ENCODE assay signal across 8 mouse cellular contexts in the genomic region with DNA sequence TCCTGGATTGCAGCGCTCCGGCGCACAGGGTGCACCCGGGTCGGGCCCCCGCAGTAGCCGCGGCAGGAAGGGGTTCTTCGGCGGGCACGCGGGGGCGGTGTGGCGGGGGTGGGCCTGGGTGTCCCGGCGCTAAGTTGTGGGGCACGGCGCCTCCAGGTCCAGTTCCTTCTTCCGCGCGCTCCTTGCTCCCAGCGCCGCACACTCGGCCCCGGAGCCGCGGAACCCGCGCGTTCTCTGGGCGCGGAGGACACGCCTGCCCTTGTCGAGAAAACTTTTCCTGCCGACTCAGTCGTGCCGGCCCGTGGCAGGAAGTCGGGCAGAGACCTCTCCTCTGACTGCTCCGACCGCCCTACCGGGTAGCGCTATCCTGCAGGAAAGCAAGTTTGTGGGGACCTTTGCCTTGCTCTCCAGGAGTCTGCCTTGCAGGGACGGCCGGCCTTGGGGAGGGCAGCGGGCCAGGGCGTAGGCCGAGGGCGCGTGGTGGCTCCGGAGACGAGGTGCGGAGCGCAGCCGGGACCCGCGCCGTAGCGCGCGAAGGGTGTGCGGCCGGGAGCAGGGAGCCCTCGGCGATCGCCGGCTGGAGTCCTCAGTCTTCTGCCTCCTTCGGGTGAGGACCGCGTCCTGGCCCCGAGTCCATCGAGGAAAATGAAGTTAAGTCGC. TPM values are rescaled to one million over a fixed set of nuclear protein-coding genes. Genes with fewer than 3 reads are reported as not detected.
DNase-seq lines count a peak whose midpoint lies in the region; ATAC-seq and TF ChIP-seq lines count a peak whose summit lies in the region.

No protein-coding gene starts in this region.

- TF ChIP-seq POLR2A in cerebellum, adult 2 months (IDR thresholded peaks at IDR 0.05; ENCODE audit: borderline replicate concordance, insufficient read depth, low read length), result no peak

- no peaks in the 10 kb centered on the region for H3K27me3 ChIP-seq in cerebellum, adult 2 months (ENCODE audit: control insufficient read depth, insufficient read depth, low read length)
- no peaks in the 10 kb centered on the region for H3K27me3 ChIP-seq in forebrain, postnatal 0 days (ENCODE audit: insufficient read depth, low read length)
- no peaks in the 10 kb centered on the region for H3K27me3 ChIP-seq in hindbrain, embryonic 10.5 days (ENCODE audit: insufficient read depth, poor library complexity, severe bottlenecking)
- H3K27me3 ChIP-seq in limb, embryonic 10.5 days (ENCODE audit: low read depth, poor library complexity, severe bottlenecking), result no peaks in the 10 kb centered on the region
- H3K27me3 ChIP-seq in midbrain, embryonic 12.5 days, result peaks cover 9% of the 10 kb centered on the region; the same call in 1 of the 2 replicates

- no peak for TF ChIP-seq CTCF in layer of hippocampus, adult 2 months (conservative IDR thresholded peaks at IDR 0.05)
- no peak for TF ChIP-seq CTCF in cerebellum, adult 2 months (IDR thresholded peaks at IDR 0.05; ENCODE audit: borderline replicate concordance, insufficient read depth, low read depth, low read length)
- no peak for TF ChIP-seq CTCF in forebrain, postnatal 0 days (IDR thresholded peaks at IDR 0.05; ENCODE audit: low read depth)

- DNase-seq in layer of hippocampus, adult 2 months (ENCODE audit: low spot score in 2 of 2), result no peak
- DNase-seq in layer of hippocampus, adult 9-10 months (ENCODE audit: low spot score), result no peak
- peak; percentile 64 to 74 for DNase-seq in cerebellum, adult 2 months
- peak; percentile 27 for DNase-seq in forebrain, postnatal 0 days
- peak; percentile 75 for DNase-seq in hindbrain, embryonic 10.5 days (ENCODE audit: low spot score)
- DNase-seq in limb, embryonic 10.5 days (ENCODE audit: low spot score), result peak; percentile 77
- peak; percentile 63 to 77 for DNase-seq in spleen, postnatal 10 days (ENCODE audit: low spot score in 2 of 2)

- peak overlapping the region; percentile 84 for H3K4me3 ChIP-seq in layer of hippocampus, adult 2 months
- peak overlapping the region; percentile 74 for H3K4me3 ChIP-seq in cerebellum, adult 2 months (replicated peaks; ENCODE audit: insufficient read depth, low read depth, low read length)
- peak overlapping the region; percentile 89 for H3K4me3 ChIP-seq in forebrain, postnatal 0 days (ENCODE audit: low read depth, low read length)
- H3K4me3 ChIP-seq in hindbrain, embryonic 10.5 days, result peak overlapping the region; percentile 81
- H3K4me3 ChIP-seq in limb, embryonic 10.5 days, result peak overlapping the region; percentile 90
- H3K4me3 ChIP-seq in midbrain, embryonic 12.5 days, result peak overlapping the region; percentile 91

- H3K4me2 ChIP-seq in forebrain, postnatal 0 days (ENCODE audit: low read depth), result peak overlapping the region; percentile 97
- peak overlapping the region; percentile 93 for H3K4me2 ChIP-seq in midbrain, embryonic 12.5 days (replicated peaks)

- H3K4me1 ChIP-seq in cerebellum, adult 2 months (ENCODE audit: control insufficient read depth, insufficient read depth, low read length), result no peaks in the 10 kb centered on the region
- no peaks in the 10 kb centered on the region for H3K4me1 ChIP-seq in forebrain, postnatal 0 days (ENCODE audit: insufficient read depth)
- peaks cover 45% of the 10 kb centered on the region for H3K4me1 ChIP-seq in hindbrain, embryonic 10.5 days (replicated peaks)
- peaks cover 44% of the 10 kb centered on the region for H3K4me1 ChIP-seq in limb, embryonic 10.5 days
- H3K4me1 ChIP-seq in midbrain, embryonic 12.5 days, result peaks cover 22% of the 10 kb centered on the region

- no peaks in the 10 kb centered on the region for H3K9me3 ChIP-seq in forebrain, postnatal 0 days (ENCODE audit: low read length)
- no peaks in the 10 kb centered on the region for H3K9me3 ChIP-seq in hindbrain, embryonic 10.5 days
- H3K9me3 ChIP-seq in limb, embryonic 10.5 days (replicated peaks), result no peaks in the 10 kb centered on the region
- H3K9me3 ChIP-seq in midbrain, embryonic 12.5 days, result no peaks in the 10 kb centered on the region

- WGBS in cerebellum, adult 2 months, result under 1% methylated on average over 72 of the region's 73 CpGs
- under 1% methylated on average over 66 of the region's 73 CpGs for WGBS in forebrain, postnatal 0 days
- under 1% methylated on average over 73 of the region's 73 CpGs for WGBS in hindbrain, embryonic 10.5 days
- under 1% methylated on average over 62 of the region's 73 CpGs for WGBS in limb, embryonic 10.5 days
- WGBS in midbrain, embryonic 12.5 days, result under 1% methylated on average over 72 of the region's 73 CpGs

- H3K27ac ChIP-seq in layer of hippocampus, adult 2 months, result peak overlapping the region; percentile 92
- no peak overlapping the region for H3K27ac ChIP-seq in cerebellum, adult 2 months (ENCODE audit: insufficient read depth, low read length)
- H3K27ac ChIP-seq in forebrain, postnatal 0 days (ENCODE audit: low read depth, low read length), result peak overlapping the region; percentile 89
- H3K27ac ChIP-seq in hindbrain, embryonic 10.5 days, result peak overlapping the region; percentile 97
- H3K27ac ChIP-seq in limb, embryonic 10.5 days, result peak overlapping the region; percentile 96
- H3K27ac ChIP-seq in midbrain, embryonic 12.5 days (replicated peaks), result peak overlapping the region; percentile 88

- ATAC-seq in forebrain, postnatal 0 days, result peak; percentile 8
- peak; percentile 7; the same call in 1 of the 2 replicates for ATAC-seq in midbrain, embryonic 12.5 days (ENCODE audit: low FRiP score, low read depth)

- H3K36me3 ChIP-seq in forebrain, postnatal 0 days (ENCODE audit: insufficient read depth), result no peaks in the 10 kb centered on the region
- no peaks in the 10 kb centered on the region for H3K36me3 ChIP-seq in hindbrain, embryonic 10.5 days
- H3K36me3 ChIP-seq in limb, embryonic 10.5 days, result no peaks in the 10 kb centered on the region
- no peaks in the 10 kb centered on the region for H3K36me3 ChIP-seq in midbrain, embryonic 12.5 days

- peak overlapping the region; percentile 77 for H3K9ac ChIP-seq in forebrain, postnatal 0 days
- H3K9ac ChIP-seq in midbrain, embryonic 12.5 days (replicated peaks), result peak overlapping the region; percentile 89

RNA-seq across cellular contexts. Expression of a gene that starts 0.7 kb away (rescaled TPM):
- 10 to 100 TPM; 14.6 to 16.2 TPM for total RNA-seq in layer of hippocampus, adult 2 months (2021)
- polyA plus RNA-seq in cerebellum, adult 2 months (2012; rRNA removed), result 5.7 TPM in 2 replicates
- total RNA-seq in forebrain, postnatal 0 days (2014; rRNA removed), result 11.0 and 19.9 TPM in 2 replicates
- 1.4 and 2.2 TPM in 2 replicates for polyA plus RNA-seq in forebrain, postnatal 0 days (2015; fragmentation: Nextera tagmentation; extraction: Ambion mirVana)
- polyA plus RNA-seq in hindbrain, embryonic 10.5 days (2016; fragmentation: Nextera tagmentation; extraction: Ambion mirVana), result 3.2 and 5.0 TPM in 2 replicates
- 5.1 and 5.7 TPM in 2 replicates for polyA plus RNA-seq in limb, embryonic 10.5 days (2016; fragmentation: Nextera tagmentation; extraction: Ambion mirVana)
- 6.8 and 8.0 TPM in 2 replicates for polyA plus RNA-seq in midbrain, embryonic 12.5 days (2016; fragmentation: Nextera tagmentation; extraction: Ambion mirVana)

Comparison
In these comparisons a context has a peak if more than half of its experiments do, and no peak if none do; other contexts are left out.
1. DNase-seq: peak in cerebellum, adult 2 months (2 of 2), forebrain, postnatal 0 days (single experiment), hindbrain, embryonic 10.5 days (single experiment), limb, embryonic 10.5 days (single experiment) and spleen, postnatal 10 days (2 of 2); none in layer of hippocampus, adult 2 months (0 of 2) and layer of hippocampus, adult 9-10 months (single experiment).
2. Peak in every context shown above with its lines, with median percentiles within 50 percentile points of each other: H3K4me3 ChIP-seq.